Mouse (Mus musculus) liver, embryonic 13.5 days (tissue): ENCODE data around the gene Hsf2bp. TPM values are rescaled to one million over a fixed set of nuclear protein-coding genes. Genes with fewer than 3 reads are reported as not detected.
A peak's percentile ranks its signal among the peaks of the same experiment; 100 is the strongest.

Experiments
- ATAC-seq: fragments of 200-750 bp; cut with Nextera tagmentation; 2 replicates; pipeline ENCODE4 v1.8.0; 2017; ENCODE audit warnings: low read depth, mild to moderate bottlenecking, moderate number of reproducible peaks, moderate library complexity
- DNase-seq: peaks from one replicate; pipeline ENCODE4 v3.0.0; 2022
- H3K27ac ChIP-seq: fragments of 300-500 bp; sonication (generic); 2 replicates; pipeline ENCODE4 v1.5.1; 2015; ENCODE audit warnings: moderate library complexity, mild to moderate bottlenecking, inconsistent platforms
- H3K27me3 ChIP-seq: fragments of 300-500 bp; sonication (generic); 2 replicates; pipeline ENCODE4 v1.6.1; 2015; ENCODE audit warnings: mild to moderate bottlenecking, inconsistent platforms
- H3K36me3 ChIP-seq: fragments of 300-500 bp; sonication (generic); 2 replicates; pipeline ENCODE4 v1.6.1; 2015; ENCODE audit warnings: mild to moderate bottlenecking, inconsistent platforms
- H3K4me1 ChIP-seq: fragments of 300-500 bp; sonication (generic); replicated peaks from 2 replicates; pipeline ENCODE4 v1.6.1; 2015; ENCODE audit warnings: inconsistent platforms
- H3K4me2 ChIP-seq: fragments of 300-500 bp; sonication (generic); 2 replicates; pipeline ENCODE4 v1.6.1; 2015; ENCODE audit warnings: inconsistent platforms, mild to moderate bottlenecking, moderate library complexity
- H3K4me3 ChIP-seq: fragments of 300-500 bp; sonication (generic); replicated peaks from 2 replicates; pipeline ENCODE4 v1.5.1; 2015; ENCODE audit warnings: mild to moderate bottlenecking, inconsistent platforms
- H3K9ac ChIP-seq: fragments of 300-500 bp; sonication (generic); 2 replicates; pipeline ENCODE4 v1.6.1; 2015; ENCODE audit warnings: mild to moderate bottlenecking, inconsistent platforms
- H3K9me3 ChIP-seq: fragments of 300-500 bp; sonication (generic); replicated peaks from 2 replicates; pipeline ENCODE4 v1.6.1; 2016; ENCODE audit warnings: inconsistent platforms
- WGBS: fragments of 180-500 bp; shearing (Covaris S2); methylation state at CpG from one replicate; pipeline ENCODE4 v1.1.7; 2015; ENCODE audit not compliant: insufficient replicate concordance; 5-methylcytosine and 5-hydroxymethylcytosine counted together
- polyA plus RNA-seq: library from polyadenylated mRNA; unstranded; fragments of >200 nt; fragmentation: Nextera tagmentation; extraction: Ambion mirVana; gene quantifications from 2 replicates; pipeline ENCODE4 v1.2.1, GENCODE M21; 2015

Hsf2bp gene
- polyA plus RNA-seq, 1 experiment from 2014 or later: 0.25 TPM

DNA sequence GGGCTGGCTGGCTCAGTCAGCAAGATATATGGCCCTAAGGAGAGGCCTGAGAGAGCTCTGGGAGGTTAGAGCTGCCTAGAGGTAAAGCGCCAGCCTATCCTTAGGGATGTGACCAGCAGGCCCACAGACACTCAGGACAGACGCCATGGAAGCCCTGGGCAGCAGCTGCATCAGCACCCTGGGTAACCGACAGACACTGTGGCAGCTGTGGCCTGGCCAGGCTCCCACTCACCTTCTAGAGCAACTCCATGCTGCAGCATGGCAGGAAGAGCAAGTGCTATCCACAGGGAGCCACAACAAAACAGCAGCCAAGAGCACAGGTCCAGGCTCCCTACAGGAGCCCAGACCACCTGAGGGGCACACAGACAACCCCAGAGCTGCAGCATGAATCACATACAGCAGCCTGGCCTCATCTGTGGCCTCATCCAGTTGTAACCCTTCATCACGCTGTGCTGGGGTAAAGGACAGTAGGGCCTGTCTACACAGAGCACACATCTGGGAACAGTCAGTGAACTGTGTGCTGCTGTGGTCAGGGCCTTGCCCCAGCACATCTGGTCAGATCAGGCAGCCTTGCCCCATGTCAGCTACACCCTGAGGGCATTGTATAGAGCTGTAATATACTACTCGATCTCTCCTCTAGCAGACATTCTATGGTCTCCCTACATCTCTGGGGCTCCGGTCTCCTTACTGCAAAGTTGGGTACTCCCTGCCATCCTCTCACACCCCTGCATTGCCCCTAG, 100.9 kb downstream of the Hsf2bp start:
- Histone ChIP-seq H3K36me3 (no peaks in the 10 kb centered on the region), H3K27ac (no peak overlapping the region), H3K4me3 (no peak overlapping the region), H3K9me3 (no peaks in the 10 kb centered on the region), H3K27me3 (no peaks in the 10 kb centered on the region), H3K4me2 (no peak overlapping the region), H3K9ac (no peak overlapping the region), H3K4me1 (peaks cover 35% of the 10 kb centered on the region)
- WGBS: 62% methylated on average over 6 of the region's 6 CpGs
- no peak for ATAC-seq
- no peak for DNase-seq

DNA sequence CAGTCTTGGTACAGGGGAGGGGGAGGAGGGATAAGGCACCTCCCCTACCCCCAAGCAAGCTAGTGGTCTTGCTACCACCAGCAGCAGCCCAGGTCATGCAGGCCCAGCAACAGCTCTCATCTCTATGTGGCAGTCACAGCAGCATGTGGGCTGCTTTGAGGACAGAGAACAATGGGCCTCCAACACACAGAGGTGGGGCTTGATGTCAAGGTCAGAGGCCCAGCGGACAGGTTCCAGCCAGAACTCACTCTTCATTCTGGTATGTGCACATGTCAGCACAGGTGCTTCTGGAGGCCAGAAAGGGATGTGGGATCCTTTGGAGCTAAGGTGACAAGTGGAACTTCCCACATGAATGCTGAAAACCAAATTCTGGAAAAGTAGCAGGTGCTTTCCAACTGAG, 102.2 kb downstream of the Hsf2bp start:
- no peaks in the 10 kb centered on the region for H3K9me3 ChIP-seq
- WGBS: 85% methylated on average over 1 of the region's 1 CpGs
- no peak overlapping the region for H3K4me2 ChIP-seq
- DNase-seq: no peak
- ATAC-seq: no peak
- H3K9ac ChIP-seq: no peak overlapping the region
- no peak overlapping the region for H3K27ac ChIP-seq
- no peak overlapping the region for H3K4me3 ChIP-seq
- H3K27me3 ChIP-seq: no peaks in the 10 kb centered on the region
- H3K36me3 ChIP-seq: no peaks in the 10 kb centered on the region
- peaks cover 42% of the 10 kb centered on the region for H3K4me1 ChIP-seq

DNA sequence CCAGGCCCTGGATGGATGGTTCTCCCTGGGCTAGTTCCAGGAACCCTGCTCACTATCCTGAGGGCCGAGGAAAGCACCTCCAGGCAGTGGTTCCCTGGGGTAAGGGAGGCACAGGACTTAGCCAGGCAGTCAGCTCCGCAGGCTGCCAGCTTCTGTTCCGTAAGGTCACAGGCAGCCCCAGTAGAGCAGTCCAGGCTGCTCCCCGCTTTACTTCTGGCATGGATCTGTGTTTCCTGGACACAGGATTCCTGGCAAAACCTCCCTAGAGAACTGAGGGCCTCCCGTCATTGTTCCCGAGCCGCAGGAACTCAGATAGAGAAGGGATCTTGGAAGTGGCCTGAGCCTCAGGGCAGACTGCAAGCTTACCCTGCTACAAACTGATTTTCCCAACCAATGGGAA, 104.7 kb downstream of the Hsf2bp start:
- peaks cover 25% of the 10 kb centered on the region for H3K4me1 ChIP-seq
- DNase-seq: no peak
- H3K9me3 ChIP-seq: no peaks in the 10 kb centered on the region
- no peaks in the 10 kb centered on the region for H3K27me3 ChIP-seq
- no peak overlapping the region for H3K9ac ChIP-seq
- no peak overlapping the region for H3K4me3 ChIP-seq
- 59% methylated on average over 7 of the region's 7 CpGs for WGBS
- no peak for ATAC-seq
- H3K4me2 ChIP-seq: no peak overlapping the region
- 0 out of 2 replicates have a peak overlapping the region, but pooled peaks have one; percentile 68 for H3K27ac ChIP-seq
- H3K36me3 ChIP-seq: no peaks in the 10 kb centered on the region

DNA sequence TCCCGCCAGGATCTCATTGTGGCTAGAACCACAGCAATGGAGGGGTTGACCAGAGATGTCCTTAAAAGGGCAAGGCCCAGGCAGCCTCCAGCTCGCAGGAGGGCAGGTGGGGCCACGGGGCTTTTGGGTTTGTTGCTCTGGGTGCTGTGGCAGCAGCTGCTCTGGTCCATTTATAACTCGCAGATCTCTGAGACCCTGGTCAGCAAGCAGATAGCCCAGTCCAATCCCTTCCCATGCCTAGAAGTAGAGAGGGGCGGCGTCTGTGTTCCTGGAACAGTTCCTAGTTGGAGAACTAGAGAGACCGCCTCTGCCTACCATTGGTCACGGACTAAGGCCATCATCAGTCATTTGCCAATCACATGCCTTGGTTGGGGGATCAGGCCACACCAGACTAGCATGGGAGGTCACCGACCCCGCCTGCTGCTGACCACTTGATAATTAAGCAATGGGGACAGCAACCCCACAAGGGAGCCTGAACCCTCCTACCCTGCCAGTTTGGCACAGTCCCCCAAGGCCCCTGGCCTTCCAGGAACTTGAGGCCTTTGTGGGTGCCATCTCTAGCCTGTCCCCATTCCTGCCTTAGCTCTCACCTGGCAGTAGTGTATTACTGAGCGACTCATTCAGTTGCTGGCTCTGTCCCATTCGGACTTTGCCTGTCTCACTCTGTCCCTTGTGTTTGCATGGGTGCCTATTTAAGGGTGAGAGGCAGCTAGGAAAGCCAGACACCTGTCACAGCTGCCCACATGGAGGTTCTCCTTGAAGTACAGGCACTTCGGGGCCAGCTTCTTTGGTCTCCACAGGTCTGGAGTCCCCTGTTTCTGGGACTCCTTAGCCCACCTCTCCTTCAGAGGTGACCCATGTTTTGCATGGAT, 106.1 kb downstream of the Hsf2bp start:
- no peak overlapping the region for H3K9ac ChIP-seq
- 43% methylated on average over 13 of the region's 13 CpGs for WGBS
- DNase-seq (no peak), ATAC-seq (peak; percentile 86)
- no peak overlapping the region for H3K4me2 ChIP-seq
- H3K9me3 ChIP-seq: no peaks in the 10 kb centered on the region
- H3K36me3 ChIP-seq: no peaks in the 10 kb centered on the region
- H3K4me1 ChIP-seq: peaks cover 24% of the 10 kb centered on the region
- H3K27me3 ChIP-seq: no peaks in the 10 kb centered on the region
- H3K4me3 ChIP-seq: no peak overlapping the region
- H3K27ac ChIP-seq: peak overlapping the region; percentile 68

DNA sequence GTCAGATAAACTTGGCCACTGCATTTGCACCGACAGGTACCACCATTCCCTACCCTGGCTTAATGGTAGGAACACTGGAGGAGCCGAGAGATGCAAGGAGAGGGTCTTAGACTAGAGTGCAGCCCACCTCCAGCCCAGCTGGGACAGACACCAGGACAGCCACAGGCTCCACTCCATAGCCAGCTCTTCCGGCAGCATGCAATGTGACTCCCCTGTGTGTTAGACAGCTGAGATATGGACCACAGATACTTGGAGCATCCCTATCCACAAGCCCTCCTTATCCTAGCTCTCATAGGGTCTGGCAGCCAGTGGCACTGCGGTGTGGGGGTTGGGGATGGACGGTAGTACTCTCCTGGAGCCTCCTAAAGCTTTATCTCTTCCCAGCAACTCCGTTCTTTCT, 107.1 kb downstream of the Hsf2bp start:
- no peaks in the 10 kb centered on the region for H3K36me3 ChIP-seq
- no peaks in the 10 kb centered on the region for H3K9me3 ChIP-seq
- DNase-seq (no peak), ATAC-seq (no peak)
- 0 out of 2 replicates have a peak overlapping the region, but pooled peaks have one; percentile 11 for H3K27ac ChIP-seq
- no peaks in the 10 kb centered on the region for H3K27me3 ChIP-seq
- no peak overlapping the region for H3K9ac ChIP-seq
- H3K4me3 ChIP-seq: no peak overlapping the region
- peaks cover 24% of the 10 kb centered on the region for H3K4me1 ChIP-seq
- 62% methylated on average over 6 of the region's 6 CpGs for WGBS
- H3K4me2 ChIP-seq: no peak overlapping the region

DNA sequence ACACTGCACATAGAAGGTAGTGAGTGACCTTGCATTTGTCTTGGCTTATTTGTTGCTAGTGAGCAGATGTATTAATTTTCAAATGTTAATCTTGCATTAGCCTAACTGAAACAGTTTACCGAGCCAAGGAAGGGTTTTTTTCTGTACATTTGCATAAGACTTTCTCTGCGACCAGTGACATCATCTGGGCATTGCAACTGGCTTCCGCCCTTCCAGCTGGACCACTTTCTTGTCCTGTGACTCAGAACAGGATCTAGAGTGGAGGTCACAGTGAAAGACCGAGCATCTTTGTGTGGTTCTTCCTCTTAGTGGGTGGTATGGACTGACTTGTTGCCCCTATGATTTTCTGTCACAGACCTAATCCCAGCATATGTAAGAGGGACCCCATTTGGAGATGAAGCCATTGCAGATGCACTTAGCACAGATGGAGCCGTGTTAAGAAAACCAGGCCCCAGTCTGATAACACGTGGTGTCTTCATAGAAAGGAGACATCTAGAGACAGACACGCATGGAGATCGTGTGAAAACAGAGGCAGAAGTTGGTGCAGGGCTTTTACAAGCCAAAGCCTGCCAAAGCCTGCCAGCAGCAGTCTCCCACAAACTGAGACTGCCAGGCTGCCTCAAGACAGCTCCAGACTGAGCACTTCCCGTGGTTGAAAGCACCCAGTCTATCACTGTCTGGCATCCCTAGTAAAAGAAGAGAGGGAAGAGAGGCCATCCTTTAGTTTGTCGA, 108.1 kb downstream of the Hsf2bp start:
- 63% methylated on average over 10 of the region's 10 CpGs for WGBS

DNA sequence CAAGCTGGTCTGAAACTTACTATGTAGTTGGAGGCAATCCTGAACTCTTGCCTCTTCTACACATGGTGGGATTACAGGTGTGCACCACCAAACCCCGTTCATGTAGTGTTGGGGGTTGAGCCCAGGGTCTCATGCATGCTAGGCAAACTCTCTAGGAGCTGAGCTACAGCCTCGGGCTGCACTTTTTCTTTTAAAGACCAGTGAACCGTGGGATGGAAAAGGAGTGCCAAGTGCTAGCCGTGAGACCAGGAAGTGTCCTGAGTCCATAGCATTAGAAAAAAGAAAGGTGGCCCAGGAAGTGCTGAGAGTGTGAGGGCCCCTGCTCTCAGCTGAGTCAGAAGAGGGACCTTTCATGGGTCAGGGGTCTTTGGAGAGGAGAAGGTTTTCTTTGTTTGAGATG, 111.9 kb downstream of the Hsf2bp start:
- ATAC-seq: no peak
- H3K9ac ChIP-seq: no peak overlapping the region
- H3K36me3 ChIP-seq: no peaks in the 10 kb centered on the region
- H3K27me3 ChIP-seq: no peaks in the 10 kb centered on the region
- DNase-seq: no peak
- 51% methylated on average over 4 of the region's 4 CpGs for WGBS
- no peak overlapping the region for H3K27ac ChIP-seq
- no peaks in the 10 kb centered on the region for H3K9me3 ChIP-seq
- H3K4me2 ChIP-seq: no peak overlapping the region
- H3K4me3 ChIP-seq: no peak overlapping the region
- no peaks in the 10 kb centered on the region for H3K4me1 ChIP-seq

More for the DNA sequence above, 108.1 kb downstream of the Hsf2bp start:
- Histone ChIP-seq H3K4me3 (no peak overlapping the region), H3K4me2 (no peak overlapping the region), H3K27me3 (no peaks in the 10 kb centered on the region), H3K27ac (no peak overlapping the region), H3K9ac (no peak overlapping the region), H3K4me1 (peaks cover 24% of the 10 kb centered on the region), H3K36me3 (no peaks in the 10 kb centered on the region), H3K9me3 (no peaks in the 10 kb centered on the region)
- DNase-seq: no peak
- ATAC-seq: no peak

DNA sequence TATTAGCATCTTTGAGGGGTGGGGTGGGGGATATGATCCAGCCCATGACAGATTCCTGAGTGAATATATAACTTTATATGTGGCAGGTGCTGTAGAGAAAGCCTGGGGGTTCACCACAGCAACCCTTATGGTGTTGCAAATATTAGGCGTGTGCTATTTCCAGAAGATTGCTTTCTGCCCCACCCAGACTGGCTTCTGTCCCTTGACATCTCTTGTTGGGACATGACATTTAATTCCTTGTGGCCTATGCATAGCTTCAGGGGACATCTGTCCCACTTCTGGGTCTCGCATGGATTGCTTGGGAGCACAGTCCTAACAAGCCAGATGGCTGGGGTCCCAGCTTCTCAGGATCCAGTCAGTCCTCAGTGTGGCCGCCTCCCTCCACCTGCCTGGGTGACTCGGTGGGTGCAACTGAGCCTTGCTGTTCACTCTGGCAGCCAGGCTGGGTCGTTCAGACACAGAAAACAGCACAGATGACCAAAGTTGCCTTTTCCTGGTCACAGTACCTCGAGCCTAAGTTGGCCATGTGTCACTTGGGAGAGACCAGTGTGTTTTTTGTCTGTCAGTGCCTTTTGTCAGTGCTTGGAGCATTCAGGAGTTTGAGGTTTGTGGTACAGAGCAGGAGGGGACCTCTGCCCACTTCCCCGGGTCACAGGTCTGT, 112.7 kb downstream of the Hsf2bp start:
- H3K9ac ChIP-seq: no peak overlapping the region
- no peak overlapping the region for H3K4me2 ChIP-seq
- no peak overlapping the region for H3K4me3 ChIP-seq
- H3K4me1 ChIP-seq: no peaks in the 10 kb centered on the region
- no peaks in the 10 kb centered on the region for H3K27me3 ChIP-seq
- ATAC-seq: no peak
- WGBS: 46% methylated on average over 7 of the region's 7 CpGs
- H3K27ac ChIP-seq: no peak overlapping the region
- no peaks in the 10 kb centered on the region for H3K9me3 ChIP-seq
- DNase-seq: no peak
- no peaks in the 10 kb centered on the region for H3K36me3 ChIP-seq

DNA sequence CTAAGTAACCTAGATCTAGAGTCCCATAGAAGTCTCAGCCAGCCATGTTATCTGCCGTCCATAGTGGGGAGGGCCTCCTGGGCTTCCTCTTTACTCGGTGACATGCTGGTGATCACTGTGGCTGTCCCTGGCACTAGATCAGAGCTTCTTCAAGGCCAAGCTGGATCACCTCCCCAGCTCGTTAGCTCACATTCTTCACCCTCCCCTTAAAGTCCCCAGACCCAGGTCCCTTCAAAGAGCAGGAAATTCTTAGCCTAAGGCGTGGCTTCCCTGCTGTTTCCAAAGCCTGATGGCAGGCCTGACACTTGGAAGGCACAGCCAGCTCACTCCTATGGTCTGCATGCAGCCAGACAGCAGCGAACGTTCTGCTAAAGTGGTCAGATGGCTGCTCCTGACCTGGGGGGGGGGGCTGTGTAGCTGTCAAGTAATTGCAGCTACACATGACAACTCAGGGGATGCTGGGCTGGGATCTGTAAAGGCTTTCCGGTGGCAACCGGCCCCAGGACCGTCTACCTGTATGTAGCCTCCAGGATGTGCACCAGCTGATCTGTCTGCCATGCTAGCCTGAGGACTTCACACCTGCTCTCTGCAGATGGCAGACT, 115.5 kb downstream of the Hsf2bp start:
- no peaks in the 10 kb centered on the region for H3K27me3 ChIP-seq
- H3K9me3 ChIP-seq: no peaks in the 10 kb centered on the region
- no peaks in the 10 kb centered on the region for H3K36me3 ChIP-seq
- H3K4me1 ChIP-seq: no peaks in the 10 kb centered on the region
- no peak overlapping the region for H3K4me2 ChIP-seq
- WGBS: 48% methylated on average over 9 of the region's 9 CpGs
- H3K27ac ChIP-seq: no peak overlapping the region
- no peak overlapping the region for H3K9ac ChIP-seq
- DNase-seq (no peak), ATAC-seq (no peak)
- H3K4me3 ChIP-seq: no peak overlapping the region

DNA sequence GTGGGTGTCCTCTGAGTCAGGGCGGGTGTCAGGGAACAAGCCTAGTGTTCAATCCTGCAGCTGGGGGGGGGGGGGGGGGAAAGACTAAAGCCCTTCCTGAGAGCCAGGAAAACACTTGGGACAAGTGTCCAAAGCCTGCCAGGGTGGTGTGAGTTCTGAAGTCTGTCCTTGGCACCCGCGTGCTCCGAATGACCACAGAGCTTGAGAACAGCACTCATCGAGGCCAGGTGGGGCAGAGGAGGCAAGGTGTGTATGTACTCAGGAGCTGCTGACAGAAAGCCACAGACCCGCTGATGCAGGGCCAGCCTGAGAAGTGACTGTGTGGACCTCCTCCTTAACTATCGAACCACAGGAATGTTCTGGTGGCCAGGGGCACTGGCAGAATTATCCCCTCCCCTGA, 116.5 kb downstream of the Hsf2bp start:
- WGBS: 74% methylated on average over 7 of the region's 7 CpGs
- Histone ChIP-seq H3K9ac (no peak overlapping the region), H3K4me2 (no peak overlapping the region), H3K27me3 (no peaks in the 10 kb centered on the region), H3K36me3 (no peaks in the 10 kb centered on the region), H3K27ac (no peak overlapping the region), H3K4me1 (no peaks in the 10 kb centered on the region), H3K9me3 (no peaks in the 10 kb centered on the region), H3K4me3 (no peak overlapping the region)
- no peak for DNase-seq
- ATAC-seq: no peak
